Mouse (Mus musculus): Measurements from ENCODE around the gene Ciao2b.

DNA sequence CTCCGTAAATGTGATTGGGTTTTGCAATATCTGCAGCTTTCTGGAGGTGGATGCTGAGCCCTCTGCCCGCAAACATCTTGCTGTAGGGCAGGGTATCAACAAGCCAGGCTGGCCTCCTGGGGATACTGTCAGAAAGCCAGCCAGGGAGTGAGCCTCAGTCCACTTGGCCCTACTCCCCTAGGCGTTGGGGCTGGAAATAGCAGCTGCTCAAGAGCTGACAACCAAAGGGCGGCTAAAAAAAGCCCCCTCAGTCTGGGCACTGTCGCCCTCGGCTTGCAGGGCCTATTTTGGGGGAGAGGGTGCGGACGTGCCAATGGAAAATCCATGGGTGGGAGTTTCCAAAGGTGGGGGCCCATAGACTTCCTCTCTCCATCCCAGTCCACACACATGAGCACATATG is 32.5 kb downstream of the Ciao2b start:
- TF ChIP-seq CTCF (IDR thresholded peaks at IDR 0.05; ENCODE audit: low read depth) = no peak
- TF ChIP-seq EP300 (IDR thresholded peaks at IDR 0.05; ENCODE audit: low read depth) = no peak

Data from liver, postnatal 0 days (tissue).